Mouse (Mus musculus) adrenal gland, postnatal 25 days (tissue): ENCODE data around the gene Galnt3. TPM values are rescaled to one million over a fixed set of nuclear protein-coding genes. Genes with fewer than 3 reads are reported as not detected.
A peak's percentile ranks its signal among the peaks of the same experiment; 100 is the strongest.

Experiments
- DNase-seq: peaks from one replicate; pipeline ENCODE4 v3.0.0; 2021; ENCODE audit warnings: mixed read lengths
- long read RNA-seq: library from polyadenylated mRNA; stranded (forward); transcript quantifications from one replicate; pipeline ENCODE4 v2.0.0, GENCODE M21; 2021
- total RNA-seq: library from RNA; stranded (reverse); gene quantifications from 2 replicates; pipeline ENCODE4 v1.2.3, GENCODE M21; 2021

Galnt3 gene
- total RNA-seq, result 0.73 and 1.7 TPM in 2 replicates
- long read RNA-seq, partial matches to known transcripts, result 0 of 1 reads
- long read RNA-seq, other reads (novel, unspliced or antisense), result 0 of 1 reads

GRCm38 (mm10) chr2:66124591-66125271 is at the start of gene Galnt3:
TSS of gene Galnt3 (minus strand) at chr2:66124994.
- peak; percentile 8 for DNase-seq

DNA sequence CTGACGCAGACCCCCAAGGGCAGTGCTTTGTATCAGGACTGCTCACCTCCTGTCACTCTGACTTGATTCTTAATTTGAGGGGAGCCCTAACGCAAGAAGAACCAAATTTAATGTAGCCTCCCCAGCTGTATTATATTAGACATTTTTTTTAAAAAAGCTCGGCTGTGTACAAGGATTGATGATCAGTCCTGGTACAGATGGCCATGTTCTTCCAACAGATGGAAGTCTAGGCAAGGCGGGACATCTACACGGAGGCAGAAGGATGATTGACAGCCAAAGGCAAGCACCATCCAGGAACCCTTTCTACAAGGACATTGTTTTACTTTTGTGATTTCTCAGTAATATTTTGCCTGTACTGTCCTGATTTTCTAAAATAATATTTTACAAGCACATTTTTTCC is 48.3 kb upstream of the Galnt3 start:
- no peak for DNase-seq

DNA sequence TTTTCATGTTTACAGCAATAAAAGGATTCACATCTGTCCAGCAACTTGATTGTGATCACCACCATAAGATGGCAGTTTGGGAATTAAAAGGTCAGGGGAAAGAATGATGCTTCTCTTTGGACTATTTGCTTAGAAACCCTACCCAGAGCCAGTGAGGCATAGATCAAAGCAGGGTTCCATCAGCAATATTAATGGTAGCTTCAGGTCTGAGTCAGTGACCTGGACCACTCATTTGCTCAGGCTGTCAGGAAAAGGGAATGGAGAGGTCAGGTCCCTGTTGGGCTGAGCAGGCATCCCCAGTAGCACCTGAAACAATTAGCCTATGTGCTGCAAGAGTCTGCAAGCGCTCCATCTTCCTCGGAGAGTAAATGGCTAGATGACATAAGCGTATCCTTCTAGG is 46.8 kb upstream of the Galnt3 start:
- no peak for DNase-seq

- no peak for DNase-seq
Observed at GRCm38 (mm10) chr2:66170721-66171120, 45.9 kb upstream of the Galnt3 start.

- no peak for DNase-seq
Observed at GRCm38 (mm10) chr2:66165025-66165424, 40.2 kb upstream of the Galnt3 start.

- DNase-seq, result no peak
Observed at GRCm38 (mm10) chr2:66158140-66158915, 33.5 kb upstream of the Galnt3 start.

DNA sequence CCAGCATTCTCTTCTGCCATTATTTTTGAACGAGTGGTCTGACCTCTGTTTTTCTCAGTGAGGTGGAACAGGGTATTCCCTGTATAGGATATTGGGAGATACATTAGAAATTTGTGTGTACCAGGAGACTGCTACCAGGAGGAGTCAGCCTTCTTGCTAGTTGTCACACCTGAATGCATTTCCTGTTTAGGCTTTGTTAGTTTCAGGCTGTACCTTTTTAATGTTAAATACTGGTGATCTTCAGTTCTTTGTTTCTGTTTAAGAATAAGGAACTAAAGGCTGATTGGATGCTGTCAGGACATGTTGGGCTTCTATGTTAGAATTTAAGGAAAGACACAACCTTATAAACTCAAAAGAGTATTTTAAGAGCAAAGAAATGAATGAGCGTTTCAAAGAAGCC is 26.6 kb upstream of the Galnt3 start:
- DNase-seq, result no peak

DNA sequence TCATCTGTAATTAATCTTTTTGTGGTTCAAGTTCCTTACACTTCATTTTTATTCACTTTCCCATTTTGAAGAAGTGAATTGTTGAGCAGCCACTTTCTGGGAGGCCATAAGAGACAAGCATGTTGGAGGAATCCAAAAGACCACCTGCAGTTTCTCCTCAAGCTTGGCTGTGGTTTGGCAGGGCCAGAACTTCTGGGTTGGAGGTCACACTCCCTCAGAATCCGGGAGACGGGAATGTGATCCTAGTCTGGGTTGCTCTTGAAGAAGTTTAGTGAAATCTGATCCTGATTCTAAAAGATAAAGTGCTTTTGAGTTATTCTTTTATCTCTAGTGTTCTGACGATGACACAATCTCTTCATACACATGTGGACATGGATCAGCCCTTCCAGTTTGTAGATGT is 25.7 kb upstream of the Galnt3 start:
- no peak for DNase-seq

DNA sequence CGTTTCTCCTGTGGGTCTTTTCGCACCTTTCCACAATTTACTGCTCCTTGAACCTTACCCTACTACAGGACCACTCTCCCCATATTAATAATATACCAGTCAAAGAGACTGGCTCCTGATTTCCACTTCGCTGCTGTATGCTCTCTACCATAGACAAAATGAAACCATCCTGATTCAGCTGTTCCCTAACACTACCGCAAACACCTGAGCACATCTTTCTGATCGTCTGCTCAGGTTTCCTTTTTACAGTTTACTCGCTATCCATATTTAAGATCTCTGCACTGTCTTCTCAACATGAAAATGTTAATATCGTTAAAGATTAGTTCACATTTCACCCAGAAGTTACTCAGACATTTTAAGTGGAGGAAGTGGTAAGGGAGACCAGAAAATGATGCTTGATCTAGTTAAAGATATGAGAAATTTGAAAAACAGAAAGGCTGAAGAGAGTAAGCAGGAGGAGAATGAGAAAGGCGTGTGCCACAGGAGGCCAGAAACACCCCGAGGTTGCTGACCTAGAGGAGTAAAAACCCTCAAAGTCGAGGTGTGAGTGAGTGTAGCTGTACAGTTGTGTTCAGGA is 23.9 kb upstream of the Galnt3 start:
- no peak for DNase-seq

- DNase-seq, result no peak
Observed at GRCm38 (mm10) chr2:66146473-66146872, 21.7 kb upstream of the Galnt3 start.

- DNase-seq, result no peak
Observed at GRCm38 (mm10) chr2:66144770-66145169, 20.0 kb upstream of the Galnt3 start.

GRCm38 (mm10) chr2:66143284-66143683 is 18.5 kb upstream of the Galnt3 start:
- DNase-seq, result no peak

DNA sequence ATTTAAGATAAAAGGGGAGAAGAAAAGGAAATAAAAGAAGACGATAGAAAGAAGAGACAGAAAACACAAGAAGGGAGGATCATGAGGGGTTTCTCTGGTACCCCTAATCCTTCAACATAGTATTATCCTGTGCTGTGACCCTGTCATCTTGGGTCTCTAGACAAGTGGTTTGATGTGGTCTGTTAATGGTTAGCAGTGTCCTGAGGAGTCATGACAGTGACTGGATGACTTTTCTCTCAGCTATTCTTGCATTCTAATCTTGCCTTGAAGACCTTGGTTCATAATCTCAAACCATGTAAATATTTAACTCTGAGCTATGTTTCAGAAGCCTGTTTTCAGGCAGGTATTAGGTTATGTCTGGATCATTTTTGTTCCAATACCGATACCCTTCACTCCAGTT is 17.9 kb upstream of the Galnt3 start:
- DNase-seq, result no peak

- no peak for DNase-seq
Observed at GRCm38 (mm10) chr2:66142268-66142667, 17.5 kb upstream of the Galnt3 start.

- no peak for DNase-seq
Observed at GRCm38 (mm10) chr2:66140246-66140645, 15.5 kb upstream of the Galnt3 start.

DNA sequence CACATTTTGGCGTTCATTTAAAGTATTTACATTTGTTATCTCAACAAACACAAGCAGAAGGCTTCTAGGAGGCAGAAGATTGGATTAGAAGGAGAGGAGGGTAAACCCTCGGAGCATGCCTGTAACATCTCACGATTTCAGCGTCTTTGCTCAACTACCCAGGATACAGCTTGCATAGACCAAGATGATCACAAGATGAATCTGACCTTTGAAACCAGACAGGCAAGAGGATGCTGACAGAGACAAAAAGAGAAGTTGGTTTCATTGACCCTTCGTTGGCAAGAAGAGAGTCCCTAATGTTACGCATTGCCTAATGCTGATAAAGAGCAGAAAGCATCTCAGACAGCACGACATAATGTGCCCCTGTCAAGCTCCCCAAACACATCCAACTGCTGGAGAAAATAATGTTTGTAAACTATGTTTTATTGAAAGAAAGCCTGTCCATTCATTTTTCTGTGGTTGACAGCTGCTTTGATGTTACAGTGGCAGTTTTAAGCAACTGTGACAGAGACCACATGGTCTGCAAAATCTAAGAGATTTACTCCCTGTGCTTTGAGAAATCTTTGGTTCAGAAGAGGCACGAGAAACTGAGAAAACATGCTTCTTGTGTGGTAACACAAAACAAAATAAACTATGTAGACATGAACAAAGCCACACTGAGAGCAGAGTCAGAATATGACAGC is 7.2 kb upstream of the Galnt3 start:
- no peak for DNase-seq

DNA sequence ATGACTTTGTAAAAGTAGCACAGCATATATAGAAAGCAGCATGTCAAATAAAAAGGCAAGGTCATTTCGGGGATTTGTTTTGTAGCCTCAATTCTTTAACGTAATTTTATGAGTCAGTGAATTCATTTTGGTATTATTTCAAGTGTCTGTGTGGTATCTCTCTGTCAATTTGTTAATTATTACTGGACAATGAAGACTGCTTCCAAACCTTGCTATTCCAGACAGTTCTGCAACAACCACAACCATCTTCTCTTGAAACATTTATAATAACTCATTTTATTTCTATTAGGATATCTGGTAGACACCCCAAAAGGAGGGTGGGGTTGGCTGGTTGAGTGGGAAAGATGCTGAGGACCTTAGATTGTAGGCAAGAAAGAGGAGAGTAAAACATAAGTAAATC is 4.1 kb upstream of the Galnt3 start:
- no peak for DNase-seq

DNA sequence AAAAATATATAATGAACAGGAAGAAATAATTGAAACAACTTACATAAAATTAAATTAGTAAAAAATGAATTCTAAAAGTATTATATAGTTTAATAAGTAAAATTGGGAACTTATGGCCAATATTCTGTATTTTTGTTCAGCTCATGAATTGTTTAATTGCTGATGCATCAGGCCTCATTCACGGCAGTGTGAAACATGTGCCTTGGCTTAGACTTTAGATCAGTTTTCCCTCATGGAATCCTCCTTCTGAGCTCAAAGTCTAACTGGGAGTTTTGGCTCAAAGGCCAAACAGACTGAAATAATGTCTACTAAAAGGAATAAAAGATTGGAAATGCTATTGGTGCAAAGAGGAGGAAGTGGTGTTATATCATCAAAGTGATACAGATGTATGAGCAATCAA is 2.7 kb upstream of the Galnt3 start:
- no peak for DNase-seq

DNA sequence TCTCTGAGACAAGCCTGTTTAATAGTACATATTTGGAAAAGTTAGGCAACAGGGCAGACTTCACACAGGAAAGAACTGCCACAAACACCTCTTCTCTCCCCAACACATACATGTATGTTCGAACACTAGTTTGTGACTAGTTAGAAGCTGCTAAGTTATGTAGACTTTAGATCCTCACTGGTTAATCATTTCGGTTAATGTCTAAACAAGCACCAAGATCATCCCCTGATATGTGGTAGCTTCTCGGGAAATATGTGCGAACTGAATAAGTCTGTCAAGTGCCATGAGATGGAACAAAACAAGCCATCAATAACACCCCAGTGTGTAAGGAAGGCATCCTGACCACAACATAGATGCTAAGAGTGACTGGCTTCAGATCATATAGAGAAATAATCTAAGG is 2.1 kb upstream of the Galnt3 start:
- no peak for DNase-seq

GRCm38 (mm10) chr2:66123756-66124589 is 821 bp downstream of the Galnt3 start:
- DNase-seq, result peak; percentile 9

GRCm38 (mm10) chr2:66117686-66118085 is 7.1 kb downstream of the Galnt3 start:
- no peak for DNase-seq
